Comparison of ENCODE assay signal across 13 mouse cellular contexts in genomic region chr13:10344362-10344761, GRCm38 (mm10). TPM values are rescaled to one million over a fixed set of nuclear protein-coding genes. Genes with fewer than 3 reads are reported as not detected.
DNase-seq lines count a peak whose midpoint lies in the region; ATAC-seq and TF ChIP-seq lines count a peak whose summit lies in the region.
"Had no signal": no experiment of that assay in that cellular context is flagged by ENCODE, and none has a peak within 500 bp of the region (broad histone marks: within the 10 kb centered on the region; RNA-seq: fewer than 3 reads in every experiment).

No protein-coding gene starts in this region.

- H3K36me3 ChIP-seq in liver, adult 2 months (ENCODE audit: control insufficient read depth, insufficient read depth, low read length), result no peaks in the 10 kb centered on the region
- no peaks in the 10 kb centered on the region for H3K36me3 ChIP-seq in liver, embryonic 12.5 days
- H3K36me3 ChIP-seq in small intestine, adult 2 months (ENCODE audit: control insufficient read depth, insufficient read depth, low read length), result no peaks in the 10 kb centered on the region
- H3K36me3 ChIP-seq: limb, embryonic 13.5 days; midbrain, embryonic 10.5 days had no signal

- H3K4me1 ChIP-seq in liver, adult 2 months (ENCODE audit: control insufficient read depth, insufficient read depth, low read length), result no peaks in the 10 kb centered on the region
- H3K4me1 ChIP-seq in liver, embryonic 12.5 days, result no peaks in the 10 kb centered on the region
- no peaks in the 10 kb centered on the region for H3K4me1 ChIP-seq in small intestine, adult 2 months (ENCODE audit: control insufficient read depth, insufficient read depth, insufficient read length, low read length)
- H3K4me1 ChIP-seq: limb, embryonic 13.5 days; midbrain, embryonic 10.5 days had no signal

- WGBS in liver, adult 2 months, result 56% methylated on average over 5 of the region's 5 CpGs
- WGBS in liver, embryonic 12.5 days (ENCODE audit: insufficient replicate concordance), result 47% methylated on average over 5 of the region's 5 CpGs
- 77% methylated on average over 5 of the region's 5 CpGs for WGBS in small intestine, adult 2 months

- no peak overlapping the region for H3K9ac ChIP-seq in liver, adult 2 months (ENCODE audit: low read depth, low read length)
- no peak overlapping the region for H3K9ac ChIP-seq in liver, embryonic 12.5 days
- H3K9ac ChIP-seq: limb, embryonic 13.5 days had no signal

- no peak overlapping the region for H3K27ac ChIP-seq in liver, adult 2 months (replicated peaks; ENCODE audit: insufficient read depth, low read depth, low read length)
- no peak overlapping the region for H3K27ac ChIP-seq in liver, embryonic 12.5 days
- H3K27ac ChIP-seq in small intestine, adult 2 months (ENCODE audit: insufficient read depth, low read depth, low read length), result no peak overlapping the region
- H3K27ac ChIP-seq: limb, embryonic 13.5 days; midbrain, embryonic 10.5 days had no signal

- no peak for ATAC-seq in liver, embryonic 12.5 days
- peak; percentile 77 for ATAC-seq in activated CD4-positive, CD25-positive, alpha-beta regulatory T cell, adult 4 months
- no peak for ATAC-seq in frontal cortex, adult (ENCODE audit: low TSS enrichment)

- no peaks in the 10 kb centered on the region for H3K79me2 ChIP-seq in liver, adult 2 months (ENCODE audit: control insufficient read depth, insufficient read depth, low read length)

- peak; percentile 52 for DNase-seq in liver, adult 2 months (ENCODE audit: extremely low read depth, low read depth, low spot score)
- peak; percentile 30 for DNase-seq in ES-CJ7 (ENCODE audit: low read depth, low spot score)
- DNase-seq in layer of hippocampus, adult 11-12 months (ENCODE audit: low spot score), result no peak
- DNase-seq: cerebellum, adult 11 months; heart, postnatal 10 days; kidney, postnatal 36 days; right cerebral cortex, postnatal 25 days had no signal

- H3K4me2 ChIP-seq in liver, embryonic 12.5 days, result no peak overlapping the region
- H3K4me2 ChIP-seq: limb, embryonic 13.5 days had no signal

- no peaks in the 10 kb centered on the region for H3K9me3 ChIP-seq in liver, embryonic 12.5 days (replicated peaks)
- H3K9me3 ChIP-seq: limb, embryonic 13.5 days; midbrain, embryonic 10.5 days had no signal

- TF ChIP-seq CTCF in liver, adult 2 months (IDR thresholded peaks at IDR 0.05; ENCODE audit: low read depth, low read length), result 0 out of 2 replicates have a peak, but pooled peaks have one; percentile 9
- TF ChIP-seq CTCF in small intestine, adult 2 months (IDR thresholded peaks at IDR 0.05; ENCODE audit: extremely low read depth, insufficient read length, insufficient replicate concordance, low read depth, low read length), result peak; percentile 30; the same call in 1 of the 2 replicates

- no peak overlapping the region for H3K4me3 ChIP-seq in liver, adult 2 months (ENCODE audit: insufficient read depth, low read depth, low read length)
- H3K4me3 ChIP-seq in liver, embryonic 12.5 days, result no peak overlapping the region
- no peak overlapping the region for H3K4me3 ChIP-seq in small intestine, adult 2 months (ENCODE audit: low read depth, low read length)
- H3K4me3 ChIP-seq: limb, embryonic 13.5 days; midbrain, embryonic 10.5 days had no signal

- TF ChIP-seq POLR2A in liver, adult 2 months (IDR thresholded peaks at IDR 0.05; ENCODE audit: extremely low read depth, insufficient read depth, low read length), result no peak
- no peak for TF ChIP-seq POLR2A in small intestine, adult 2 months (IDR thresholded peaks at IDR 0.05; ENCODE audit: low read depth, low read length)

- H3K27me3 ChIP-seq in liver, adult 2 months (ENCODE audit: control insufficient read depth, insufficient read depth, low read length), result no peaks in the 10 kb centered on the region
- H3K27me3 ChIP-seq in liver, embryonic 12.5 days (replicated peaks), result no peaks in the 10 kb centered on the region
- H3K27me3 ChIP-seq in small intestine, adult 2 months (ENCODE audit: control insufficient read depth, insufficient read depth, low read length), result no peaks in the 10 kb centered on the region

RNA-seq across cellular contexts. Expression of gene Chrm3, which starts 16.3 kb away (rescaled TPM):
- 0.18 and 0.34 TPM in 2 replicates for total RNA-seq in liver, adult 2 months (2014; rRNA removed)
- polyA plus RNA-seq in liver, adult 2 months (2012; rRNA removed), result 0.04 and 0.17 TPM in 2 replicates
- 0.20 and 0.24 TPM in 2 replicates for polyA plus RNA-seq in liver, embryonic 12.5 days (2016; fragmentation: Nextera tagmentation; extraction: Ambion mirVana)
- polyA plus RNA-seq in activated CD4-positive, CD25-positive, alpha-beta regulatory T cell, adult 4 months (2017; shearing (Covaris generic)), result under 1 TPM; 0.11 to 0.20 TPM
- 2.6 and 3.5 TPM in 2 replicates for polyA plus RNA-seq in small intestine, adult 2 months (2012; rRNA removed)
